In the genomic region with DNA sequence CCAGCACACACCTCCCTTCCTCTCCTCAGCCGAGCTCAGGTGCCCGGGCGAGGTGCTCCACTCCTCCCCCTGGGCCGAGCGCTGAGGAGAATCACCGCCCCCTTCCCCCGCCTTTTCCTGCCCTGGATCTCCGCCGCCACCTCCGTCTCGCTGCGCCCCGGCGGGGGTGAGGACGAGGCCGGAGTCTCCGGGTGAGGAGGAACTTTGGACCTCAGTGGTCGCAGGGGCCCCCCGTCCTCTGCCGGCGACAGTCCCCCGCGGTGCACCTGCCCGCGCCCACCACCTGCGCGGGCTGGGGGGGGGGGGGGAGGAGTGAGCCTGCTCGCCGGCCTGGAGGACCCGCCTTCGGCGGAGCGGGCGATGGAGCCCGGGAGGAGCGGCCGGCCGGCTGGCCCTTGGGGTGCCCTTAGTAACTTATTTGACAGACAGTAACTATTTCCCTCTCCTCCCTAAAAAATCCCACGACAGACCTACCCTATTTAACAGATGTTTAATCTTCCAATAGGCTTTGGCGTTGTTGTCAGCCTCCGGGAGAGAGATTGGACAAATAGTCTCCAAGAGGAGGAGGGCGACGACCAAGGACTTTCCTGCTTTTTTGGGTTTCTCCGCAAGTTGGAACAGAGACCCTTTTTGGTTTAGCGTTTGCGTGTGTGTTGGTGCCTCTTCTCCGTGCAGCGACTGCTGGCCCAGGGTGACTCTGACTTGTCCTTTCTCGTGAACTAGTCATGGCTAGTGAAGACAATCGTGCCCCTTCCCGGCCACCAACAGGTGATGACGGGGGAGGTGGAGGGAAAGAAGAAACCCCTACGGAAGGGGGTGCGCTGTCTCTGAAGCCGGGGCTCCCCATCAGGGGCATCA, we compare ENCODE assay signal across 8 mouse cellular contexts. TPM values are rescaled to one million over a fixed set of nuclear protein-coding genes. Genes with fewer than 3 reads are reported as not detected.
DNase-seq lines count a peak whose midpoint lies in the region; ATAC-seq and TF ChIP-seq lines count a peak whose summit lies in the region.

A gene (plus strand): TSS at position 117 of the 858 bp plus-strand sequence.

- TF ChIP-seq CTCF in ES-Bruce4 (IDR thresholded peaks at IDR 0.05; ENCODE audit: low read depth, low read length) = no peak
- no peak for TF ChIP-seq CTCF in lung, embryonic 14.5 days (IDR thresholded peaks at IDR 0.05; ENCODE audit: low read depth)
- no peak; the same call in 1 of the 2 replicates for TF ChIP-seq CTCF in olfactory bulb, adult 2 months (IDR thresholded peaks at IDR 0.05; ENCODE audit: insufficient read depth, low read depth, low read length)

- no peak for TF ChIP-seq EP300 in ES-Bruce4 (IDR thresholded peaks at IDR 0.05; ENCODE audit: insufficient read depth, low read depth, low read length)

- TF ChIP-seq POLR2A in ES-Bruce4 (IDR thresholded peaks at IDR 0.05; ENCODE audit: insufficient read depth, low read length) = no peak
- TF ChIP-seq POLR2A in olfactory bulb, adult 2 months (IDR thresholded peaks at IDR 0.05; ENCODE audit: insufficient read depth, low read depth, low read length) = no peak; the same call in 1 of the 2 replicates

- WGBS in forebrain, embryonic 15.5 days = under 1% methylated on average over 51 of the region's 55 CpGs
- WGBS in lung, embryonic 14.5 days = 1% methylated on average over 44 of the region's 55 CpGs
- under 1% methylated on average over 55 of the region's 55 CpGs for WGBS in olfactory bulb, adult 2 months

- H3K4me1 ChIP-seq in ES-Bruce4 (ENCODE audit: control insufficient read depth, insufficient read depth, low read length) = no peaks in the 10 kb centered on the region
- H3K4me1 ChIP-seq in forebrain, embryonic 15.5 days = peaks cover 12% of the 10 kb centered on the region
- H3K4me1 ChIP-seq in lung, embryonic 14.5 days (ENCODE audit: insufficient read depth) = no peaks in the 10 kb centered on the region
- no peaks in the 10 kb centered on the region; the same call in 1 of the 2 replicates for H3K4me1 ChIP-seq in olfactory bulb, adult 2 months (ENCODE audit: control insufficient read depth, insufficient read depth, low read length)

- peak within 1 kb of the TSS; percentile 92 for H3K9ac ChIP-seq in ES-Bruce4 (ENCODE audit: low read depth, poor library complexity, severe bottlenecking)
- H3K9ac ChIP-seq in forebrain, embryonic 15.5 days (replicated peaks) = peak within 1 kb of the TSS; percentile 92
- peak within 1 kb of the TSS; percentile 82 for H3K9ac ChIP-seq in lung, embryonic 14.5 days

- H3K36me3 ChIP-seq in ES-Bruce4 (ENCODE audit: control insufficient read depth, insufficient read depth, low read length, poor library complexity, severe bottlenecking) = no peaks in the 10 kb centered on the region
- no peaks in the 10 kb centered on the region for H3K36me3 ChIP-seq in forebrain, embryonic 15.5 days
- no peaks in the 10 kb centered on the region for H3K36me3 ChIP-seq in lung, embryonic 14.5 days (ENCODE audit: insufficient read depth)

- peak within 1 kb of the TSS; percentile 90 for H3K4me2 ChIP-seq in forebrain, embryonic 15.5 days (replicated peaks)
- peak within 1 kb of the TSS; percentile 83 for H3K4me2 ChIP-seq in lung, embryonic 14.5 days

- DNase-seq in heart, postnatal 14 days = peak; percentile 72 to 77
- DNase-seq in layer of hippocampus, adult 18-20 months (ENCODE audit: low spot score in 2 of 2) = peak; percentile 51 to 61
- peak; percentile 69 for DNase-seq in lung, embryonic 14.5 days
- DNase-seq in thymus, adult 18-20 months = peak; percentile 80 to 86

- ATAC-seq in cerebellum, adult (ENCODE audit: insufficient number of reproducible peaks, low FRiP score, low TSS enrichment) = peak; percentile 86
- peak; percentile 81 for ATAC-seq in forebrain, embryonic 15.5 days (replicated peaks)
- peak; percentile 84 for ATAC-seq in lung, embryonic 14.5 days (ENCODE audit: insufficient read depth)

- H3K27ac ChIP-seq in ES-Bruce4 (ENCODE audit: insufficient read depth, low read length) = peak within 1 kb of the TSS; percentile 70
- H3K27ac ChIP-seq in forebrain, embryonic 15.5 days (replicated peaks) = peak within 1 kb of the TSS; percentile 93
- peak within 1 kb of the TSS; percentile 96 for H3K27ac ChIP-seq in lung, embryonic 14.5 days (ENCODE audit: low read depth)
- peak within 1 kb of the TSS; percentile 96 for H3K27ac ChIP-seq in olfactory bulb, adult 2 months (ENCODE audit: insufficient read depth, low read depth, low read length)

- H3K9me3 ChIP-seq in ES-Bruce4 (replicated peaks; ENCODE audit: control insufficient read depth, insufficient read depth, low read length, poor library complexity, severe bottlenecking) = no peaks in the 10 kb centered on the region
- H3K9me3 ChIP-seq in forebrain, embryonic 15.5 days = no peaks in the 10 kb centered on the region
- no peaks in the 10 kb centered on the region for H3K9me3 ChIP-seq in lung, embryonic 14.5 days (ENCODE audit: low read depth, low read length)

- peak within 1 kb of the TSS; percentile 79 for H3K4me3 ChIP-seq in ES-Bruce4 (ENCODE audit: low read depth, low read length)
- H3K4me3 ChIP-seq in forebrain, embryonic 15.5 days = peak within 1 kb of the TSS; percentile 78
- peak within 1 kb of the TSS; percentile 87 for H3K4me3 ChIP-seq in lung, embryonic 14.5 days (ENCODE audit: low read depth, low read length)
- peak within 1 kb of the TSS; percentile 89 for H3K4me3 ChIP-seq in olfactory bulb, adult 2 months (ENCODE audit: insufficient read depth, low read depth, low read length)

- H3K27me3 ChIP-seq in ES-Bruce4 (ENCODE audit: control insufficient read depth, insufficient read depth, low read length, poor library complexity, severe bottlenecking) = no peaks in the 10 kb centered on the region; the same call in 1 of the 2 replicates
- H3K27me3 ChIP-seq in forebrain, embryonic 15.5 days = 0 out of 2 replicates have a peak, but pooled peaks cover 5% of the 10 kb centered on the region
- H3K27me3 ChIP-seq in lung, embryonic 14.5 days (ENCODE audit: insufficient read depth, low read length) = peaks cover 7% of the 10 kb centered on the region; the same call in 1 of the 2 replicates

- intact Hi-C loops in heart, postnatal 14 days (cut with DNase I) = no loop called here

RNA-seq across cellular contexts. Expression of the gene that starts here (rescaled TPM):
- 23.9 and 24.5 TPM in 2 replicates for polyA plus RNA-seq in ES-Bruce4 (2011; ENCODE audit: insufficient read depth, insufficient read length, low read depth, missing spikeins)
- polyA plus RNA-seq in forebrain, embryonic 15.5 days (2015; fragmentation: Nextera tagmentation; extraction: Ambion mirVana) = 2.2 and 2.3 TPM in 2 replicates
- total RNA-seq in heart, postnatal 14 days (2021) = 10 to 100 TPM; 19.5 to 21.2 TPM
- total RNA-seq in layer of hippocampus, adult 18-20 months (2021) = 10 to 100 TPM; 29.5 to 30.2 TPM
- polyA plus RNA-seq in lung, embryonic 14.5 days (2014; fragmentation: Nextera tagmentation; extraction: Ambion mirVana) = 5.5 and 6.2 TPM in 2 replicates
- polyA plus RNA-seq in olfactory bulb, adult 2 months (2012; ENCODE audit: insufficient read depth, insufficient read length, low replicate concordance, missing spikeins) = not detected in 2 replicates

Comparison
In these comparisons a context has a peak if more than half of its experiments do, and no peak if none do; other contexts are left out.
1. Peak in every context shown above with its lines: DNase-seq, ATAC-seq, H3K4me3 ChIP-seq and H3K27ac ChIP-seq.